Mouse (Mus musculus): ENCODE measurements around the gene Glp2r. TPM values are rescaled to one million over a fixed set of nuclear protein-coding genes. Genes with fewer than 3 reads are reported as not detected.

The Glp2r gene
- polyA plus RNA-seq, 1 experiment = not detected

- H3K79me2 ChIP-seq (ENCODE audit: control insufficient read depth, insufficient read depth) = no peaks in the 10 kb centered on the region
Observed at GRCm38 (mm10) chr11:67642835-67643234, 128.1 kb downstream of the Glp2r start.

GRCm38 (mm10) chr11:67642421-67642820 is 128.5 kb downstream of the Glp2r start:
- no peaks in the 10 kb centered on the region for H3K79me2 ChIP-seq (ENCODE audit: control insufficient read depth, insufficient read depth)
- H3K79me3 ChIP-seq (ENCODE audit: low read depth) = no peaks in the 10 kb centered on the region
- TF ChIP-seq MAX (IDR thresholded peaks at IDR 0.05) (no peak), CTCF (IDR thresholded peaks at IDR 0.05; ENCODE audit: control insufficient read depth, insufficient read depth, insufficient read length) (no peak), MYOG (IDR thresholded peaks at IDR 0.05; ENCODE audit: control insufficient read depth, extremely low read depth, insufficient read length) (no peak), MYOD1 (IDR thresholded peaks at IDR 0.05; ENCODE audit: control insufficient read depth, insufficient read length, low read depth) (no peak), CEBPB (IDR thresholded peaks at IDR 0.05; ENCODE audit: low read depth) (no peak), USF1 (IDR thresholded peaks at IDR 0.05; ENCODE audit: low read depth) (no peak), FOSL1 (IDR thresholded peaks at IDR 0.05; ENCODE audit: insufficient read depth, low read length, poor library complexity, severe bottlenecking) (no peak)

More at GRCm38 (mm10) chr11:67642835-67643234, 128.1 kb downstream of the Glp2r start:
- TF ChIP-seq CEBPB (IDR thresholded peaks at IDR 0.05; ENCODE audit: low read depth) = no peak
- TF ChIP-seq MAX (IDR thresholded peaks at IDR 0.05) = no peak
- no peak for TF ChIP-seq USF1 (IDR thresholded peaks at IDR 0.05; ENCODE audit: low read depth)
- TF ChIP-seq FOSL1 (IDR thresholded peaks at IDR 0.05; ENCODE audit: insufficient read depth, low read length, poor library complexity, severe bottlenecking) = no peak
- TF ChIP-seq CTCF (IDR thresholded peaks at IDR 0.05; ENCODE audit: control insufficient read depth, insufficient read depth, insufficient read length) = no peak
- no peak for TF ChIP-seq MYOG (IDR thresholded peaks at IDR 0.05; ENCODE audit: control insufficient read depth, extremely low read depth, insufficient read length)
- TF ChIP-seq MYOD1 (IDR thresholded peaks at IDR 0.05; ENCODE audit: control insufficient read depth, insufficient read length, low read depth) = no peak
- H3K79me3 ChIP-seq (ENCODE audit: low read depth) = no peaks in the 10 kb centered on the region
- no peaks in the 10 kb centered on the region for H3K36me3 ChIP-seq (ENCODE audit: control insufficient read depth, insufficient read depth)
- H3K4me3 ChIP-seq (ENCODE audit: insufficient read depth, poor library complexity, severe bottlenecking) = no peak overlapping the region
- no peak overlapping the region for H3ac ChIP-seq (ENCODE audit: control insufficient read depth, insufficient read length, low read depth)
- H3K27me3 ChIP-seq (ENCODE audit: control insufficient read depth, insufficient read depth, insufficient read length) = no peaks in the 10 kb centered on the region

GRCm38 (mm10) chr11:67640299-67640698 is 130.7 kb downstream of the Glp2r start:
- TF ChIP-seq USF1 (IDR thresholded peaks at IDR 0.05; ENCODE audit: low read depth) = no peak
- TF ChIP-seq MYOG (IDR thresholded peaks at IDR 0.05; ENCODE audit: control insufficient read depth, extremely low read depth, insufficient read length) = no peak
- no peak for TF ChIP-seq CTCF (IDR thresholded peaks at IDR 0.05; ENCODE audit: control insufficient read depth, insufficient read depth, insufficient read length)
- TF ChIP-seq MAX (IDR thresholded peaks at IDR 0.05) = no peak
- no peak for TF ChIP-seq MYOD1 (IDR thresholded peaks at IDR 0.05; ENCODE audit: control insufficient read depth, insufficient read length, low read depth)
- no peak for TF ChIP-seq FOSL1 (IDR thresholded peaks at IDR 0.05; ENCODE audit: insufficient read depth, low read length, poor library complexity, severe bottlenecking)
- TF ChIP-seq CEBPB (IDR thresholded peaks at IDR 0.05; ENCODE audit: low read depth) = no peak
- Histone ChIP-seq H3K27me3 (ENCODE audit: control insufficient read depth, insufficient read depth, insufficient read length) (no peaks in the 10 kb centered on the region), H3K36me3 (ENCODE audit: control insufficient read depth, insufficient read depth) (no peaks in the 10 kb centered on the region), H3ac (ENCODE audit: control insufficient read depth, insufficient read length, low read depth) (no peak overlapping the region), H3K79me3 (ENCODE audit: low read depth) (no peaks in the 10 kb centered on the region), H3K4me3 (ENCODE audit: insufficient read depth, poor library complexity, severe bottlenecking) (no peak overlapping the region), H3K79me2 (ENCODE audit: control insufficient read depth, insufficient read depth) (no peaks in the 10 kb centered on the region)

More at GRCm38 (mm10) chr11:67642421-67642820, 128.5 kb downstream of the Glp2r start:
- H3ac ChIP-seq (ENCODE audit: control insufficient read depth, insufficient read length, low read depth) = no peak overlapping the region
- no peaks in the 10 kb centered on the region for H3K27me3 ChIP-seq (ENCODE audit: control insufficient read depth, insufficient read depth, insufficient read length)
- H3K4me3 ChIP-seq (ENCODE audit: insufficient read depth, poor library complexity, severe bottlenecking) = no peak overlapping the region
- H3K36me3 ChIP-seq (ENCODE audit: control insufficient read depth, insufficient read depth) = no peaks in the 10 kb centered on the region

GRCm38 (mm10) chr11:67638401-67638800 is 132.6 kb downstream of the Glp2r start:
- H3ac ChIP-seq (ENCODE audit: control insufficient read depth, insufficient read length, low read depth) = no peak overlapping the region
- H3K79me2 ChIP-seq (ENCODE audit: control insufficient read depth, insufficient read depth) = no peaks in the 10 kb centered on the region
- no peaks in the 10 kb centered on the region for H3K36me3 ChIP-seq (ENCODE audit: control insufficient read depth, insufficient read depth)
- no peaks in the 10 kb centered on the region for H3K27me3 ChIP-seq (ENCODE audit: control insufficient read depth, insufficient read depth, insufficient read length)
- no peak overlapping the region for H3K4me3 ChIP-seq (ENCODE audit: insufficient read depth, poor library complexity, severe bottlenecking)
- no peaks in the 10 kb centered on the region for H3K79me3 ChIP-seq (ENCODE audit: low read depth)
- TF ChIP-seq MAX (IDR thresholded peaks at IDR 0.05) (no peak), CEBPB (IDR thresholded peaks at IDR 0.05; ENCODE audit: low read depth) (no peak), CTCF (IDR thresholded peaks at IDR 0.05; ENCODE audit: control insufficient read depth, insufficient read depth, insufficient read length) (no peak), MYOD1 (IDR thresholded peaks at IDR 0.05; ENCODE audit: control insufficient read depth, insufficient read length, low read depth) (no peak), USF1 (IDR thresholded peaks at IDR 0.05; ENCODE audit: low read depth) (no peak), MYOG (IDR thresholded peaks at IDR 0.05; ENCODE audit: control insufficient read depth, extremely low read depth, insufficient read length) (no peak), FOSL1 (IDR thresholded peaks at IDR 0.05; ENCODE audit: insufficient read depth, low read length, poor library complexity, severe bottlenecking) (no peak)

GRCm38 (mm10) chr11:67636905-67637586 is 133.9 kb downstream of the Glp2r start:
- Histone ChIP-seq H3K4me3 (ENCODE audit: insufficient read depth, poor library complexity, severe bottlenecking) (no peak overlapping the region), H3K79me3 (ENCODE audit: low read depth) (no peaks in the 10 kb centered on the region), H3K27me3 (ENCODE audit: control insufficient read depth, insufficient read depth, insufficient read length) (no peaks in the 10 kb centered on the region), H3K36me3 (ENCODE audit: control insufficient read depth, insufficient read depth) (no peaks in the 10 kb centered on the region), H3ac (ENCODE audit: control insufficient read depth, insufficient read length, low read depth) (no peak overlapping the region), H3K79me2 (ENCODE audit: control insufficient read depth, insufficient read depth) (no peaks in the 10 kb centered on the region)
- TF ChIP-seq MYOD1 (IDR thresholded peaks at IDR 0.05; ENCODE audit: control insufficient read depth, insufficient read length, low read depth) (no peak), MAX (IDR thresholded peaks at IDR 0.05) (no peak), CEBPB (IDR thresholded peaks at IDR 0.05; ENCODE audit: low read depth) (no peak), FOSL1 (IDR thresholded peaks at IDR 0.05; ENCODE audit: insufficient read depth, low read length, poor library complexity, severe bottlenecking) (no peak), MYOG (IDR thresholded peaks at IDR 0.05; ENCODE audit: control insufficient read depth, extremely low read depth, insufficient read length) (no peak), USF1 (IDR thresholded peaks at IDR 0.05; ENCODE audit: low read depth) (no peak), CTCF (IDR thresholded peaks at IDR 0.05; ENCODE audit: control insufficient read depth, insufficient read depth, insufficient read length) (no peak)

Data from C2C12 (cell line).